Mouse (Mus musculus) urinary bladder, postnatal 4 days (tissue): Measurements from ENCODE around the gene Usp37.

Experiments used
- DNase-seq, 2 experiments: peaks; one replicate each; pipeline ENCODE4 v3.0.0; 2021 to 2022; ENCODE audit warnings: low spot score in 2 of 2

Usp37 gene

GRCm38 (mm10) chr1:74460273-74460672 is 83.8 kb downstream of the Usp37 start:
- DNase-seq = no peak

- DNase-seq = no peak
Observed at GRCm38 (mm10) chr1:74452611-74453045, 91.5 kb downstream of the Usp37 start.

DNA sequence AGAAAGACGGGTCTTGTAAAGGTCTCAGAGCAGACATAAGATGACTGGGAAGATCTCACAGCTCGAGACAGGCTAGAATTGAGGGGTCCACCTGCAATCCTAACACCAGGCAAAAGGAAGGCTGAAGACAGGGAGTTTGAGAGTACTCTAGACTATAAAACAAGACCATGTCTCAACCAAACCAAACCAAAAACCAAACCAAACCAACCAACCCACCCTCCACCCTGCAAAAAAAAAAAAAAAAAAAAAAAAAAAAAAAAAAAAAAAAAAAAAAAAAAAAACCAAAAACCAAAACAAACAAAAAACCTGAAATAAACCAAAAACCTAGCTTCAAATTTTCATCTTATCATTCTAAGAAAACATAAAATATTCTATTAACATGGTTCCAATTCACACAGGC is 99.5 kb downstream of the Usp37 start:
- no peak for DNase-seq

- DNase-seq = no peak
Observed at GRCm38 (mm10) chr1:74439166-74439876, 104.8 kb downstream of the Usp37 start.

DNA sequence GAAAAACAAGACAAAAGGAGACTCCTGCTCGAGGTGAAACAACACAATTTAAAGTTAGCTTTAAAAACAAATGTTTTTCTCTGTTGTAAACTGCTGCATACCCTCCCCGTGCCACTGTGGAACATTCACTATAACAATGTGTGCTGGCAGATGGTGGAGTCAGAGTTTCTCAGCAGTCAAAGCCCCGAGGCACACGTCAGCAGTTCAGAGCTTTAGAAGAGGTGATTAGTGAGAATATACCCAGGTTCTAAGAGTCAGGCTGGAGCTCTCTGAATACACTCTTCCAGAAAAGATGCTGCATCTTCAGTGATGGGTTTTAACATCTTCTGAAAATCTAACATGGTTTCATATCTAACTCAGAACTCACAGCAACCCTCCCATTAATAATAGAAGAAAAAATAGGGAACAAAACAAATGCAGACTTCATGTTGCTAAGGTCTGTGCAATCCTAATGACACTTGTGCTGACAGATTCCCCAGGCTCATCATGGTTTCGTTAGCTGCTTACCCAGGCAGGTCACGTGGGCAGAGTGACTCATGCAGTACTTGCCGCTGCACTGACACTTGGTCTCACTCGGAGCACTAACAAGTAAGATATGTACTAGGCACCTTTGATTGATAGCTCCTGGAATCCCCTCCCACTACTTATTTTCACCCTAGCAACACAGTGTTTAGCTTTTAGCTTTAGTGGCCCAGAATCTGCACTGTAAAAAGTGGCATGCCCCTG is 106.2 kb downstream of the Usp37 start:
- DNase-seq = no peak

DNA sequence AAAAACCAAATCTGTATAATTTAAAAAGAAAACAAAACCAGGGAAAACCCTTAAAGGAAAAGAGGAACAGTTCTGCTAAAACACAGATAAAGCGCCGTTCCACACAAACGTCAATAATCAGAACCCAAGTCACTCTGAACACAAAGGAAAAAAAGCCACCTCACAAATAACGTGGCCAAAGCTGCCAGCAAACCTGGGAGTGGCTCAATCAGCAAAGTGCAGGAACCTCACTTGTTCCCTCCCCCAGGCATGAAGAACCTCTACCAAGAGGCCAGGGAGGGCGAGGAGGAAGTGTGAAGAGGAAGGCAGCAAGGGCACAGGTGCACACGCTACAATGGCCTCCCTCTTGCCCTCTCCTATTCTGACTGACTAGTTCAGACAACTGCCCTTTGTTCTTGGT is 108.5 kb downstream of the Usp37 start:
- DNase-seq = no peak

GRCm38 (mm10) chr1:74434596-74434995 is 109.5 kb downstream of the Usp37 start:
- no peak for DNase-seq

DNA sequence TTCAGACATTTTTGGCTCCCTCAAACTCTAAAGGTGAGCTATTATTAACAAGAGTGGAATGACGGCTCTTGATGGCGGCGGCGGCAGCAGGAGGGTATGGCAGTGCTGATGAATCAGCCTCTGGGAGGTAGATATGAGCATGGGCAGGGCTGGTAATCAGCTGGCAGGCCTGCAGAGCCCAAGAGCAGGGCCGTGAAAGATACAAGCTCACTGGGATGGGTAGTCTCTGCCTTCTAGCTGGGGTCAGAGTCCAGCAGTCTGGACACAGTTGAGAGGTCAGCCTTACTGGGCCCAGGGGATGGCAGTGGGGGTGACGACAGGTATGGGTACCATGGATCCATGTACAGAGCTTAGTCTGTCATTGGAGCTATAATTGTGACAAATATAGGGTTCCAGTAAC is 110.9 kb downstream of the Usp37 start:
- no peak for DNase-seq

DNA sequence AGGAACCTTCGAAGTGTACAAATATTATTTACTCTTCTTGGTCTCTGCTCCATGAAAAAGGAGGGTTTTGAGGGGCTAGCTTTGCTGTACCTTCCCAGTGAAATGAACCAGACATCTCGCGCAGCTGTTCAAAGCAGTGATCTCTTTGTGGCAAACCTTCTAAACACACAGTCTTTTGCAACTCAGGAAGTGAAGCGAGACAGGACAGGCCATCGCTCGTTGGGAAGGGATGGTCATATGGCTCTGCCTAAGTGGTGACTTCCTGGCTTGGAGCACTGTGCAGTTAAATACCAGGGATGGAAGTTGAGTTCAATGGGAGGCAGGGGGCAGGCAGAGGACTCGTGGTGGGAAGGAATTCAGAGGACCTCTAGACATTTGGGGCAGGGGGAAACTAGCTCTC is 118.2 kb downstream of the Usp37 start:
- DNase-seq = no peak

GRCm38 (mm10) chr1:74423147-74423546 is 120.9 kb downstream of the Usp37 start:
- no peak for DNase-seq

DNA sequence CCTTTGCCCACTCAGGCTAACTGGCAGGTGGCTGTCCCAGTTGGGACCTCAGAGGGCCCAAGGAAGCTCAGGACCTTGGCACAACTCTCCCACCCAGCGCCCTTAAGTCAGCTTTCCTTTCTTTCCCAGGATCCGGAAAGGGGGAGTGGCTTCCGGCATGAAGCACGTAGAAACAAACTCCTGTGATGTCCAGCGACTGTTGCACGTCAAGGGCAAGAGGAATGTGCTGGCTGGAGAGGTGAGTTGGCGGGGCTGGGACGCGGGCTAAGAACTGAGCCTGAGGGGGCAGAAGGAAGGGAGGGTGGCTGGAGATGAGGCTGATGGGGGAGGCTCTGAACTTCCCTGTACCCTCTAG is 124.7 kb downstream of the Usp37 start:
- DNase-seq = no peak

DNA sequence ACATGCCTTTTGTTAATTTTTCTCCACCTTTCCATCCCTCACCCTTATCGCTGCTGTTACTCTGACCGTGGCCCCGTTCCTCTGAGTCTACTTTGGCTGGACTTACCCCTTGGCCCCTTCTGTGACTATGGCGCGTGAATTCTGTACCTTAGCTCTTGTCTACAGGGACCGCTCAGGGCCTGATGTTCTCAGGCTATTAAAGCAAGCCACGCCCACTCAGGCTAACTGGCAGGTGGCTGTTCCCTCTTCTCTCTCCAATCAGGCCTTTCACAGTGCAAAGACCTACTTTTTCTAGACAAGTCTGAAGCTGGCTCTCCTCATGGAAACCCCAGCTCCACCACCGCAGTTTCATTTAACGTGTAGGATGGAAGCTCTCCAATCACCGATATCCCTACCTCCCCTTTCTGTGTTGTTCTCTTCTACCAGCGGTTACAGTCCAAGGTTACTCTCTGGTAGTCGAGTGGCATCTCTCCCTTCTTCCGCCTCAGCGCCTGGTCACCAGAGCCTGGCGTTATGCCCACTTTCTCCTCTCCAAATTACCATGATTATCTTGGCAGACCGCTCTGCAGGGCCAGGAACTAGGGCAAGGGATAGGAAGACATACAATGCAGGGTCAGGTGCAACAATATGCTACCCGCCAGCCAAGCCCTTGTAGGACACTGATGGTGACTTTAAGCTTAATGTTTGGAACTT is 125.2 kb downstream of the Usp37 start:
- no peak for DNase-seq

GRCm38 (mm10) chr1:74415143-74415542 is 128.9 kb downstream of the Usp37 start:
- no peak for DNase-seq

DNA sequence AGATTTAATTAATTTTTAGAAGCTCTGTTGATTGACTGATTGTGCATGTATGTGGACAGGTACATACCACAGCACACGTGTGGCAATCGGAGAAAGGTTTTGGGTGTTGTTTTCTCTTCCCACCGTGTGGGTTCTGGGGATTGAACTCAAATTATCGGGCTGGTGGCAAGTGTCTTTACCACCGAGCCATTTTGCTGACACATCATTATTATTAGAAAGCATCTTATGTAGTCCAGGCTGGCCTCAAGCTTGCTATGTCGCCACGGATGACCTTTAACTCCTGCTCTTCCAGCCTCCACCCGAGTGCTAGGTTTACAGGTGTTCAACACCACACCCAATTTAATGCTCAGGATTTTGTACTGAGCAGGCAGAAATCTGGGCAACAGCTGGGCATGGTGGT is 131.4 kb downstream of the Usp37 start:
- no peak for DNase-seq

- DNase-seq = no peak
Observed at GRCm38 (mm10) chr1:74411753-74412325, 132.2 kb downstream of the Usp37 start.

GRCm38 (mm10) chr1:74408589-74409504 is 135.2 kb downstream of the Usp37 start, which contains the start of gene Vil1:
TSS of gene Vil1 (plus strand) at chr1:74409376.
- DNase-seq = no peak

GRCm38 (mm10) chr1:74404206-74404605 is 139.9 kb downstream of the Usp37 start:
- no peak for DNase-seq

DNA sequence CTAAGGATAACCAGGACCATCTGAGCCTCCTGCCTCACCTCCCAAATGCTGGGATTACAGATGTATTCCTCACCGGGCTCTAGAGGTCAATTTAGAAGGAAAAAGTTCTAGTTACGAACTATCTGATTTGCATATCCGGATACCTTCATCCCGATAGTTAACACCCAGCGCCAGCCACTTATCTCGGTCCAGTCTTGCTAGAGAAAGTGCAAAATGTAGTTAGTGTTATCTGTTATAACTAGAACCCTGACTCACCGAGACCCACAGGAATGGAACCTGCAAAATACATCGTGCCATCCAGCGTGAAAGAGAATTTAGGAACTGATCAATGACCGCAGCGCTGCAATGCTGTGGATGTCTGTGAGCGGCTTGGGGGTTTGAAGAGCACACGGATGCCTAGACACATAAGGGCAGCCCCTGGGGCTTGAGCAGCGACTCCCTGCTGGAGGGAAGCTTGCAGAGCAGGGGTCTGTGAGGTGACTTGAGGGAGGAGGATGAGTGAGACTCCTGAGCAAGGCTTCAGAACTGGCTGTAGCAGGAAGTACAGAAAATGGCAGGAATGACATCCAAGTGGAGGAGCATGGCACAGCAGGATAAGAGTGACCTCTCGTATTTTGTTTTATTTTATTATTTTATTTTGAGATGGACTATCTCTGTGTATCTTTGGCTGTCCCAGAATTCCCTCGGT is 142.9 kb downstream of the Usp37 start:
- no peak for DNase-seq

- DNase-seq = no peak
Observed at GRCm38 (mm10) chr1:74400531-74400930, 143.6 kb downstream of the Usp37 start.

DNA sequence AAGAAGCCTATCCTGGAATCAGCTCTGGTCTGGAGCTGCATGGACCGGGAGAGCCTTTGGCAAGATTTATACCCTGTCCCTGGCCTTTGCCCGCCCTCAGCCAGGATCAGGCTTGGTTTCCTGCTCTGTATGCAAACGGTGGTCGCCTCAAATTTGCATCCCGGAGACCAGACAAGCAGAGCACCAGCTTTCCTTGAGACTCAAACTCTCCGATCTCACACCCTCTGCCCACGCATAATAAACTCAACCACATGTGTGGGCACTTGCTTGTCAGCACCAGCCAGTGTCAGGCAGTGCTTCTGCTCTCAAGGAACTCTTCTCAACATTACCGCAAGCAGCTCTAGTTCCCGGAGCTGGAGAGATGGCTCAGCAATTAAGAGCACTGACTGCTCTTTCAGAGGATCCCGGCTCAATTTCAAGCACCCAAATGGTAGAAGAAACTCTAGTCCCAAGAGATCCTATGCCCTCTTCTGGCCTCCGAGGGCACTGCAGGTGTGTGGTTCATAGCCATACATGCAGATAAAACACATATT is 146.1 kb downstream of the Usp37 start:
- peak in 1 of 2 experiments; percentile 64 for DNase-seq
